Mouse (Mus musculus): ENCODE results near the gene Ttc25. TPM values are rescaled to one million over a fixed set of nuclear protein-coding genes. Genes with fewer than 3 reads are reported as not detected.
"Not testable (repeated sequence)": the region's sequence is repeated elsewhere in the genome, so short reads cannot be mapped to it uniquely, and the experiment has no call there.

The Ttc25 gene
- polyA plus RNA-seq, 2 experiments = 0.03 to 0.13 TPM

- no peaks in the 10 kb centered on the region for H3K27me3 ChIP-seq (ENCODE audit: control insufficient read depth, insufficient read depth, low read length)
- no peak overlapping the region for H3K4me2 ChIP-seq (ENCODE audit: low read depth)
- DNase-seq (ENCODE audit: low read depth in 3 of 3, low spot score in 3 of 3) (no peak), ATAC-seq (ENCODE audit: insufficient read depth) (no peak)
- no peak overlapping the region for H3K9ac ChIP-seq (replicated peaks)
- no peaks in the 10 kb centered on the region; the same call in none of the 2 replicates for H3K36me3 ChIP-seq (replicated peaks; ENCODE audit: control insufficient read depth, insufficient read depth, low read depth)
- peaks cover 6 to 8% of the 10 kb centered on the region in 2 experiments; a peak in 3 of 4 replicates for H3K4me1 ChIP-seq (replicated peaks; ENCODE audit: control insufficient read depth in 2 of 2, insufficient read depth in 2 of 2, low read length in 1 of 2)
- H3K9me3 ChIP-seq (ENCODE audit: control insufficient read depth, low read length) = no peaks in the 10 kb centered on the region
- no peak for TF ChIP-seq EP300 (IDR thresholded peaks at IDR 0.05; ENCODE audit: low read depth)
- TF ChIP-seq CTCF (IDR thresholded peaks at IDR 0.05; ENCODE audit: low read depth) = no peak
- no peak overlapping the region for H3K4me3 ChIP-seq (ENCODE audit: insufficient read depth in 1 of 2, low read depth in 2 of 2, low read length in 2 of 2)
- WGBS (ENCODE audit: insufficient replicate concordance) = 69% methylated on average over 21 of the region's 21 CpGs
- H3K27ac ChIP-seq = no peak overlapping the region
These were observed 30.8 kb downstream of the Ttc25 start for GRCm38 (mm10) chr11:100576256-100576655.

- 64% methylated on average over 8 of the region's 8 CpGs for WGBS (ENCODE audit: insufficient replicate concordance)
- Histone ChIP-seq H3K36me3 (replicated peaks; ENCODE audit: control insufficient read depth, insufficient read depth, low read depth) (peaks cover 8% of the 10 kb centered on the region), H3K27me3 (ENCODE audit: control insufficient read depth, insufficient read depth, low read length) (no peaks in the 10 kb centered on the region), H3K4me2 (ENCODE audit: low read depth) (no peak overlapping the region), H3K9ac (replicated peaks) (no peak overlapping the region), H3K27ac (no peak overlapping the region), H3K4me3 (ENCODE audit: insufficient read depth in 1 of 2, low read depth in 2 of 2, low read length in 2 of 2) (no peak overlapping the region), H3K4me1 (replicated peaks; ENCODE audit: control insufficient read depth in 2 of 2, insufficient read depth in 2 of 2, low read length in 1 of 2) (peaks cover 6 to 7% of the 10 kb centered on the region in 2 experiments; a peak in 3 of 4 replicates), H3K9me3 (ENCODE audit: control insufficient read depth, low read length) (no peaks in the 10 kb centered on the region)
- TF ChIP-seq EP300 (IDR thresholded peaks at IDR 0.05; ENCODE audit: low read depth) (no peak), CTCF (IDR thresholded peaks at IDR 0.05; ENCODE audit: low read depth) (no peak)
- ATAC-seq (ENCODE audit: insufficient read depth) = no peak
- DNase-seq (ENCODE audit: low read depth in 3 of 3, low spot score in 3 of 3) = no peak
These were observed 32.6 kb downstream of the Ttc25 start for GRCm38 (mm10) chr11:100577852-100578599.

GRCm38 (mm10) chr11:100579116-100579799 lies 33.9 kb downstream of the Ttc25 start:
- H3K4me1 ChIP-seq (replicated peaks; ENCODE audit: control insufficient read depth in 2 of 2, insufficient read depth in 2 of 2, low read length in 1 of 2) = peaks cover 6 to 7% of the 10 kb centered on the region in 2 experiments; a peak in 3 of 4 replicates
- H3K36me3 ChIP-seq (replicated peaks; ENCODE audit: control insufficient read depth, insufficient read depth, low read depth) = peaks cover 18% of the 10 kb centered on the region
- H3K27me3 ChIP-seq (ENCODE audit: control insufficient read depth, insufficient read depth, low read length) = no peaks in the 10 kb centered on the region
- WGBS (ENCODE audit: insufficient replicate concordance) = 84% methylated on average over 9 of the region's 9 CpGs
- no peak overlapping the region for H3K4me3 ChIP-seq (ENCODE audit: insufficient read depth in 1 of 2, low read depth in 2 of 2, low read length in 2 of 2)
- no peak overlapping the region for H3K27ac ChIP-seq
- H3K9me3 ChIP-seq (ENCODE audit: control insufficient read depth, low read length) = no peaks in the 10 kb centered on the region
- DNase-seq (ENCODE audit: low read depth in 3 of 3, low spot score in 3 of 3) (no peak), ATAC-seq (ENCODE audit: insufficient read depth) (no peak)
- H3K9ac ChIP-seq (replicated peaks) = no peak overlapping the region
- no peak overlapping the region for H3K4me2 ChIP-seq (ENCODE audit: low read depth)
- no peak for TF ChIP-seq EP300 (IDR thresholded peaks at IDR 0.05; ENCODE audit: low read depth)
- TF ChIP-seq CTCF (IDR thresholded peaks at IDR 0.05; ENCODE audit: low read depth) = no peak

- H3K27ac ChIP-seq = no peak overlapping the region
- ATAC-seq (ENCODE audit: insufficient read depth) (no peak), DNase-seq (ENCODE audit: low read depth in 3 of 3, low spot score in 3 of 3) (no peak)
- TF ChIP-seq EP300 (IDR thresholded peaks at IDR 0.05; ENCODE audit: low read depth) (no peak), CTCF (IDR thresholded peaks at IDR 0.05; ENCODE audit: low read depth) (no peak)
- no peak overlapping the region for H3K9ac ChIP-seq (replicated peaks)
- H3K4me1 ChIP-seq (replicated peaks; ENCODE audit: control insufficient read depth in 2 of 2, insufficient read depth in 2 of 2, low read length in 1 of 2) = peaks cover 5 to 6% of the 10 kb centered on the region in 2 experiments; a peak in 3 of 4 replicates
- peaks cover 28% of the 10 kb centered on the region for H3K36me3 ChIP-seq (replicated peaks; ENCODE audit: control insufficient read depth, insufficient read depth, low read depth)
- no peak overlapping the region for H3K4me2 ChIP-seq (ENCODE audit: low read depth)
- no peaks in the 10 kb centered on the region for H3K27me3 ChIP-seq (ENCODE audit: control insufficient read depth, insufficient read depth, low read length)
- WGBS (ENCODE audit: insufficient replicate concordance) = 79% methylated on average over 13 of the region's 13 CpGs
- no peaks in the 10 kb centered on the region for H3K9me3 ChIP-seq (ENCODE audit: control insufficient read depth, low read length)
- no peak overlapping the region for H3K4me3 ChIP-seq (ENCODE audit: insufficient read depth in 1 of 2, low read depth in 2 of 2, low read length in 2 of 2)
These were observed 34.9 kb downstream of the Ttc25 start for GRCm38 (mm10) chr11:100580275-100580674.

GRCm38 (mm10) chr11:100581756-100582155 lies 36.3 kb downstream of the Ttc25 start:
- no peak for ATAC-seq (ENCODE audit: insufficient read depth)
- H3K36me3 ChIP-seq (replicated peaks; ENCODE audit: control insufficient read depth, insufficient read depth, low read depth) = peaks cover 41% of the 10 kb centered on the region
- WGBS (ENCODE audit: insufficient replicate concordance) = 66% methylated on average over 4 of the region's 4 CpGs
- H3K4me2 ChIP-seq (ENCODE audit: low read depth) = no peak overlapping the region
- H3K9me3 ChIP-seq (ENCODE audit: control insufficient read depth, low read length) = no peaks in the 10 kb centered on the region
- no peaks in the 10 kb centered on the region for H3K4me1 ChIP-seq (replicated peaks; ENCODE audit: control insufficient read depth in 2 of 2, insufficient read depth in 2 of 2, low read length in 1 of 2)
- no peak overlapping the region for H3K27ac ChIP-seq
- no peak overlapping the region for H3K4me3 ChIP-seq (ENCODE audit: insufficient read depth in 1 of 2, low read depth in 2 of 2, low read length in 2 of 2)
- TF ChIP-seq EP300 (IDR thresholded peaks at IDR 0.05; ENCODE audit: low read depth) (no peak), CTCF (IDR thresholded peaks at IDR 0.05; ENCODE audit: low read depth) (no peak)
- no peaks in the 10 kb centered on the region for H3K27me3 ChIP-seq (ENCODE audit: control insufficient read depth, insufficient read depth, low read length)
- H3K9ac ChIP-seq (replicated peaks) = no peak overlapping the region
- no peak for DNase-seq (ENCODE audit: low read depth in 3 of 3, low spot score in 3 of 3)

- 91% methylated on average over 1 of the region's 1 CpGs for WGBS (ENCODE audit: insufficient replicate concordance)
- not testable (repeated sequence) for H3K27ac ChIP-seq; H3K4me3 ChIP-seq (ENCODE audit: insufficient read depth in 1 of 2, low read depth in 2 of 2, low read length in 2 of 2)
These were observed 37.0 kb downstream of the Ttc25 start for GRCm38 (mm10) chr11:100582413-100582812.

More at GRCm38 (mm10) chr11:100582413-100582812, 37.0 kb downstream of the Ttc25 start:
- H3K9ac ChIP-seq (replicated peaks); H3K9me3 ChIP-seq (ENCODE audit: control insufficient read depth, low read length); H3K4me1 ChIP-seq (replicated peaks; ENCODE audit: control insufficient read depth in 2 of 2, insufficient read depth in 2 of 2, low read length in 1 of 2); H3K4me2 ChIP-seq (ENCODE audit: low read depth); ATAC-seq (ENCODE audit: insufficient read depth); H3K27me3 ChIP-seq (ENCODE audit: control insufficient read depth, insufficient read depth, low read length); DNase-seq (ENCODE audit: low read depth in 3 of 3, low spot score in 3 of 3): not testable (repeated sequence)
- H3K36me3 ChIP-seq (replicated peaks; ENCODE audit: control insufficient read depth, insufficient read depth, low read depth) = peaks cover 43% of the 10 kb centered on the region

All from liver, embryonic 14.5 days (tissue).